Mouse (Mus musculus): ENCODE measurements around the gene Zfp990. TPM values are rescaled to one million over a fixed set of nuclear protein-coding genes. Genes with fewer than 3 reads are reported as not detected.
"Not testable (repeated sequence)": the region's sequence is repeated elsewhere in the genome, so short reads cannot be mapped to it uniquely, and the experiment has no call there.

Zfp990 gene
- polyA plus RNA-seq, 1 experiment, result 0.07 TPM

DNA sequence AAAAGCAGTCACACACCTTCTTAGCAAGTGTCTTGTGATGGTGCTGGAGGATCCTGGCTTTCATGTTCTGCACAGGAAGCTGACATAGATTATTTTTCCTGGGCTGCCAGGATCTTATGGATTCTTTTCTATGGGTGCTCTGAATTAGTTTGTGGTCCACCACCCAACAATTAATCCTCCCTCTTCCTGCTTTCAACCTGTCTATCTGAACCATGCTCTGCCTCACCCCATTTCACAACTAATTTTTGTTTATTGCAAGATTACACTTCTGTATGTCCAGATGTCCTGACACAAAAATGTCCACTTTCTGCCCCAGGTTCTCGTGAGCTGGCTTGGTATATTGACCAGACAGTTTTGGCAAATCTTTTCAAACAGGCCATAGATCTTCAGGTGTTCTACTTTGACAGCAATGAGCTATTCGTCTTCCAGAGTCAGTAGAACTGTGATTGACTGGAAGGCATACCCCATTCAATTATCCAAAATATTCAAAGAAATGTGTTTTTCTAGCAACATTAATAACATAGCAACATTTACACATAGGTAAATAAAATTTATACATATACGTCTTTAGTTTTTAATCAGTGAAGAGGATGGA, 49.0 kb downstream of the Zfp990 start:
- Histone ChIP-seq H3K4me3 (no peak overlapping the region), H3K4me2 (ENCODE audit: low read depth) (no peak overlapping the region), H3K27me3 (ENCODE audit: control insufficient read depth, insufficient read depth, insufficient read length) (no peaks in the 10 kb centered on the region), H3ac (ENCODE audit: control insufficient read depth, insufficient read length) (no peak overlapping the region), H3K36me3 (ENCODE audit: control insufficient read depth, insufficient read depth) (no peaks in the 10 kb centered on the region), H3K79me2 (ENCODE audit: control insufficient read depth, insufficient read depth) (no peaks in the 10 kb centered on the region)
- peak in 1 of 3 experiments; percentile 2 for TF ChIP-seq MYOD1 (IDR thresholded peaks at IDR 0.05; ENCODE audit: control insufficient read depth in 1 of 3, insufficient read length in 2 of 3, low read depth in 2 of 3)
- no peak for TF ChIP-seq POLR2AphosphoS2 (IDR thresholded peaks at IDR 0.05; ENCODE audit: insufficient read length, low read depth)

- Histone ChIP-seq H3ac (ENCODE audit: control insufficient read depth, insufficient read length) (no peak overlapping the region), H3K27me3 (ENCODE audit: control insufficient read depth, insufficient read depth, insufficient read length) (no peaks in the 10 kb centered on the region), H3K79me2 (ENCODE audit: control insufficient read depth, insufficient read depth) (no peaks in the 10 kb centered on the region), H3K4me2 (ENCODE audit: low read depth) (no peak overlapping the region), H3K36me3 (ENCODE audit: control insufficient read depth, insufficient read depth) (no peaks in the 10 kb centered on the region), H3K4me3 (no peak overlapping the region)
- TF ChIP-seq REST (IDR thresholded peaks at IDR 0.05; ENCODE audit: insufficient read depth, insufficient read length), result no peak
- no peak for TF ChIP-seq USF1 (IDR thresholded peaks at IDR 0.05; ENCODE audit: low read depth)
- TF ChIP-seq TCF12 (IDR thresholded peaks at IDR 0.05; ENCODE audit: insufficient read depth, poor library complexity, severe bottlenecking), result no peak
- no peak for TF ChIP-seq MYOD1 (IDR thresholded peaks at IDR 0.05; ENCODE audit: control insufficient read depth in 1 of 3, insufficient read length in 2 of 3, low read depth in 2 of 3)
- no peak for TF ChIP-seq POLR2A (IDR thresholded peaks at IDR 0.05; ENCODE audit: insufficient read length, low read depth)
- TF ChIP-seq MAX (IDR thresholded peaks at IDR 0.05; ENCODE audit: low read depth), result no peak
- TF ChIP-seq SRF (IDR thresholded peaks at IDR 0.05; ENCODE audit: control insufficient read depth, insufficient read length, low read depth), result no peak
- TF ChIP-seq POLR2AphosphoS2 (IDR thresholded peaks at IDR 0.05; ENCODE audit: insufficient read length, low read depth), result no peak
- no peak for TF ChIP-seq CEBPB (IDR thresholded peaks at IDR 0.05; ENCODE audit: insufficient read depth, poor library complexity, severe bottlenecking)
- TF ChIP-seq E2F4 (IDR thresholded peaks at IDR 0.05; ENCODE audit: insufficient read depth), result no peak
- no peak for TF ChIP-seq MYOG (IDR thresholded peaks at IDR 0.05; ENCODE audit: control insufficient read depth in 1 of 3, insufficient read depth in 1 of 3, insufficient read length in 2 of 3, low read depth in 2 of 3)
- no peak for TF ChIP-seq TCF3 (IDR thresholded peaks at IDR 0.05; ENCODE audit: insufficient read length, low read depth)
Observed at GRCm38 (mm10) chr4:145564111-145564821, 53.7 kb downstream of the Zfp990 start.

- H3K4me2 ChIP-seq (ENCODE audit: low read depth); H3K79me2 ChIP-seq (ENCODE audit: control insufficient read depth, insufficient read depth); H3ac ChIP-seq (ENCODE audit: control insufficient read depth, insufficient read length); H3K27me3 ChIP-seq (ENCODE audit: control insufficient read depth, insufficient read depth, insufficient read length); H3K4me3 ChIP-seq; H3K36me3 ChIP-seq (ENCODE audit: control insufficient read depth, insufficient read depth): not testable (repeated sequence)
Observed at GRCm38 (mm10) chr4:145570461-145570860, 59.9 kb downstream of the Zfp990 start.

DNA sequence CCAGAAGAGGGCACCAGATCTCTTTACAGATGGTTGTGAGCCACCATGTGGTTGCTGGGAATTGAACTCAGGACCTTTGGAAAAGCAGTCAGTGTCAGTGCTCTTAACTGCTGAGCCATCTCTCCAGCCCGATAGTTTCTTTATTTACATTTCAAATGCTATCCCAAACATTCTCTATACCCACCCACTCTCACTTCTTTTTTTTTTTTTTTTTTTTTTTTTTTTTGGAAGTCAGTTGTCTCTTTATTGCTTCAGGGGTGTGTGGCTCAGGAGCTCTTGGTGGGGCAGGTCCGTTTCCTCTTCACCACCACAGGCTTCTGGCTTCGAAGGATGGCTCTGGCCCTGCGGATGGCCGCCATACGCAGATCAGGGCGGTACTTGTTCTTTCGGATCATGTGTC, 66.1 kb downstream of the Zfp990 start:
- not testable (repeated sequence) for H3ac ChIP-seq (ENCODE audit: control insufficient read depth, insufficient read length); H3K4me2 ChIP-seq (ENCODE audit: low read depth)

GRCm38 (mm10) chr4:145580333-145580732, 69.8 kb downstream of the Zfp990 start:
- H3ac ChIP-seq (ENCODE audit: control insufficient read depth, insufficient read length); H3K27me3 ChIP-seq (ENCODE audit: control insufficient read depth, insufficient read depth, insufficient read length); H3K4me2 ChIP-seq (ENCODE audit: low read depth); H3K4me3 ChIP-seq; H3K79me2 ChIP-seq (ENCODE audit: control insufficient read depth, insufficient read depth); H3K36me3 ChIP-seq (ENCODE audit: control insufficient read depth, insufficient read depth): not testable (repeated sequence)

More for the DNA sequence above, 66.1 kb downstream of the Zfp990 start:
- H3K4me3 ChIP-seq; H3K36me3 ChIP-seq (ENCODE audit: control insufficient read depth, insufficient read depth); H3K27me3 ChIP-seq (ENCODE audit: control insufficient read depth, insufficient read depth, insufficient read length); H3K79me2 ChIP-seq (ENCODE audit: control insufficient read depth, insufficient read depth): not testable (repeated sequence)

DNA sequence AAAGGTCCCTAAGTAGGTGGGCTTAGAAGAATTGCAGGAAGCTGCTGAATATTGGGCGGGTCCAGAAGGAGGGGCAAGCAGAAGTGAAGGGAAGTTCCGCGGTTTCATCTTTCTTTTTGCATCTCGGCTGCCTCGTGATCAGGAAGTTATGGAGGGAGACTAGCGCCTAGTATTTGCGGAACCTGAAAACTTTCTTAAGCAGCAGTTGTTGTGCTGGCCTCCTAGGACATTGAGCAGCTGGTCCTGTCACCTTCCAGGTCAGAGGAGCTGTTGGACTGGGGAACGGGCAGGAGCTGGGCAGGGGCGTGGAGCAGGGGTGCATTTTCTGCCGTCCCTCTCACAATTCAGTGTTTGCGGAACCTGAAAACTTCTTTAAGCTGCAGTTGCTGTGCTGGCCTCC, 74.5 kb downstream of the Zfp990 start, which contains the start of gene Gm13212:
Gene Gm13212, plus strand, starts transcription at position 89 of the 400 bp plus-strand sequence.
- H3K79me2 ChIP-seq (ENCODE audit: control insufficient read depth, insufficient read depth); H3ac ChIP-seq (ENCODE audit: control insufficient read depth, insufficient read length); H3K27me3 ChIP-seq (ENCODE audit: control insufficient read depth, insufficient read depth, insufficient read length); H3K36me3 ChIP-seq (ENCODE audit: control insufficient read depth, insufficient read depth); H3K4me3 ChIP-seq: not testable (repeated sequence)
- peak within 1 kb of the TSS; percentile 16 for H3K4me2 ChIP-seq (ENCODE audit: low read depth)

- not testable (repeated sequence) for H3ac ChIP-seq (ENCODE audit: control insufficient read depth, insufficient read length); H3K4me3 ChIP-seq; H3K36me3 ChIP-seq (ENCODE audit: control insufficient read depth, insufficient read depth); H3K79me2 ChIP-seq (ENCODE audit: control insufficient read depth, insufficient read depth); H3K27me3 ChIP-seq (ENCODE audit: control insufficient read depth, insufficient read depth, insufficient read length)
- H3K4me2 ChIP-seq (ENCODE audit: low read depth), result peak overlapping the region; percentile 16
Observed at GRCm38 (mm10) chr4:145586046-145586445, 75.5 kb downstream of the Zfp990 start.

Other genes starting within 250 kb of the Zfp990 start
- 0.02 TPM for gene Tnfrsf8, start 195.6 kb upstream of the Zfp990 start, polyA plus RNA-seq (2012; fragmentation: generic; extraction: Trizol)
- 0.71 TPM for gene Gm13212, start 74.4 kb downstream of the Zfp990 start, polyA plus RNA-seq (2012; fragmentation: generic; extraction: Trizol)
- 0.13 TPM for gene Zfp980, start 159.9 kb downstream of the Zfp990 start, polyA plus RNA-seq (2012; fragmentation: generic; extraction: Trizol)